Mouse (Mus musculus): ENCODE data around the gene Gpd1l. TPM values are rescaled to one million over a fixed set of nuclear protein-coding genes. Genes with fewer than 3 reads are reported as not detected.
A peak's percentile ranks its signal among the peaks of the same experiment; 100 is the strongest.
"Not testable (repeated sequence)": the region's sequence is repeated elsewhere in the genome, so short reads cannot be mapped to it uniquely, and the experiment has no call there.

Gpd1l gene
- 14.4 and 23.7 TPM in 2 replicates for polyA plus RNA-seq (2012; rRNA removed)

DNA sequence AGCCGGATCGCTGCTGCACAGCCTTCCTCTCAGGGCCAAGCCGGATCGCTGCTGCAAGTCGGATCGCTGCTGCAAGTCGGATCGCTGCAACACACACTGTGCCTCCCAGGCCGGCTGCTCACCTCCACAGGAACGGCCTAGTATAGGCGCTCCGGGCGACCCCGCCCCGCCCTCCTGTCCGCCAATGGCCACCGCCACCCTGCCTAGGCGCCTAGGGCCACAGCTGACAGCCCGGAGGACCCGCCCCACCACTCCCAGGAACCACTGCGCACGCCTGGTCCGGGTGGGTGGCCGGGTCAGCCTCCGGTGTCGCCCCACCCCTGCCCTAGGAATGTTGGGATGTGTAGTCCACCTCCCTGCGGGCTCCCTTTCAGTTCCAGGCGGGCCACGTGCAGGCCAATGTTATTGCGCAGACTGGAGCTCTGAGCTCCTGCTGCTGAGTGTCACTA, at the start of gene Gpd1l:
Gene Gpd1l (minus strand): TSS at position 265 of the 449 bp plus-strand sequence.
- Histone ChIP-seq H3K27ac (ENCODE audit: insufficient read depth, low read depth, low read length) (peak within 1 kb of the TSS; percentile 81), H3K4me3 (ENCODE audit: low read depth, low read length) (peak within 1 kb of the TSS; percentile 79), H3K36me3 (ENCODE audit: control insufficient read depth, insufficient read depth, low read length) (no peaks in the 10 kb centered on the region), H3K27me3 (ENCODE audit: control insufficient read depth, insufficient read depth, low read length) (no peaks in the 10 kb centered on the region), H3K4me1 (ENCODE audit: control insufficient read depth, insufficient read depth, insufficient read length, low read length) (peaks cover 10% of the 10 kb centered on the region; the same call in 1 of the 2 replicates)
- under 1% methylated on average over 30 of the region's 30 CpGs for WGBS
- peak; percentile 97 for TF ChIP-seq POLR2A (IDR thresholded peaks at IDR 0.05; ENCODE audit: low read depth, low read length)
- no peak for TF ChIP-seq CTCF (IDR thresholded peaks at IDR 0.05; ENCODE audit: extremely low read depth, insufficient read length, insufficient replicate concordance, low read depth, low read length)

DNA sequence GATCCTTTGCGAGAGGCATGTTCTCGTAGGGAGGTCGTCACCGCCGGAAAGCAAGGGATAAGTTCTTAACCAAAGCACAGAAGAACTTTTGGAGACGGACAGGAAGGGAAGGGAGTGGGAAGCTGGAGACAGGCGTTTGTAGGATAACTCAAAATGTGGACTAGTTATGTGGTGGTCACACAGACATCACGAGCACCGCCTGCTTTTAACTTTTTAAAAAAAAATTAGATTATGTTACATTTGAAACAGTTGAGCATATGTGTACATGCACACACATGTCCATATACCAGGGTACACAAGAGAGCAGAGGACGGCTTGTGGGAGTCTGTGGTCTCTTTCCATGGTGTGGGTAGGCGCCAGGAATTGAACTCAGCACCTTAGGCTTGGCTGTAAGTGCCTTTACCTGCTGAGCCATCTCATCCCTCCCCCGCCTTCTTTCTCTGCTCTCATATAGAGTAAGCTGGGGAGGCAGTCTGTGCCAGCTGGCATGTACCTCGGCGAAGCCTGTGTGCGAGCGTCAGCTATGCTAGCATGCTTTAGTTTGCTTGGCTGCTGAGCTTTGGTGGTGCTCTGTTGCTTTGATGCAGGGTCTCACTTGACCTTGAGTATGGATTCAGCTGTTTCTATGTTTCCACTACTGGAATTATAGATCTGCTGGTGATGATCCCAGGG, 49.0 kb upstream of the Gpd1l start, which contains the start of gene Rps27rt:
Gene Rps27rt (minus strand): TSS at position 51 of the 672 bp plus-strand sequence.
- H3K4me3 ChIP-seq (ENCODE audit: low read depth, low read length), result no peak within 1 kb of the TSS
- no peaks in the 10 kb centered on the region for H3K27me3 ChIP-seq (ENCODE audit: control insufficient read depth, insufficient read depth, low read length)
- no peaks in the 10 kb centered on the region for H3K36me3 ChIP-seq (ENCODE audit: control insufficient read depth, insufficient read depth, low read length)
- 94% methylated on average over 16 of the region's 16 CpGs for WGBS
- TF ChIP-seq POLR2A (IDR thresholded peaks at IDR 0.05; ENCODE audit: low read depth, low read length) (no peak), CTCF (IDR thresholded peaks at IDR 0.05; ENCODE audit: extremely low read depth, insufficient read length, insufficient replicate concordance, low read depth, low read length) (no peak)
- peaks cover 5% of the 10 kb centered on the region for H3K4me1 ChIP-seq (ENCODE audit: control insufficient read depth, insufficient read depth, insufficient read length, low read length)
- no peak within 1 kb of the TSS for H3K27ac ChIP-seq (ENCODE audit: insufficient read depth, low read depth, low read length)

DNA sequence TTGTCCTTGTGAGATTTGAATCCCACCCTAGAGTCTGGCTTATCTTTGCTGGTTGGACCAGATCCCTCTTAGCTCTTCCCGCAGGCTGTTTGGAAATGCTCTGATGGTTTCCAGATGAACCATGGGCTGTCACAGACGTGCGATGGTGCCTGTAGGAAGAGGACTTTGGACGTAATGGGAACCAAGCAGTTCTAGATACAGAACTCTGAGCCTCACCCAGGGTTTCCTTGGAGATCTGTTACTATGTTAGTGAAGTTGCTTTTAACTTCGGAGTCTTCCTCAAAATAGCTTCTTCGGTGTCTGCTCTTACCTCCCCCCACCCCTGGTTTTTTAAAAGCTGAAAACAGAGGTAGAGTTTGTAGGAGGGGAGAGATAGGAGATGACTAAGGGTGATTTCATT, 46.2 kb upstream of the Gpd1l start:
- TF ChIP-seq POLR2A (IDR thresholded peaks at IDR 0.05; ENCODE audit: low read depth, low read length) (no peak), CTCF (IDR thresholded peaks at IDR 0.05; ENCODE audit: extremely low read depth, insufficient read length, insufficient replicate concordance, low read depth, low read length) (no peak)
- WGBS, result 33% methylated on average over 6 of the region's 6 CpGs
- Histone ChIP-seq H3K36me3 (ENCODE audit: control insufficient read depth, insufficient read depth, low read length) (no peaks in the 10 kb centered on the region), H3K4me3 (ENCODE audit: low read depth, low read length) (no peak overlapping the region; the same call in 1 of the 2 replicates), H3K4me1 (ENCODE audit: control insufficient read depth, insufficient read depth, insufficient read length, low read length) (peaks cover 7% of the 10 kb centered on the region), H3K27me3 (ENCODE audit: control insufficient read depth, insufficient read depth, low read length) (no peaks in the 10 kb centered on the region), H3K27ac (ENCODE audit: insufficient read depth, low read depth, low read length) (no peak overlapping the region)

DNA sequence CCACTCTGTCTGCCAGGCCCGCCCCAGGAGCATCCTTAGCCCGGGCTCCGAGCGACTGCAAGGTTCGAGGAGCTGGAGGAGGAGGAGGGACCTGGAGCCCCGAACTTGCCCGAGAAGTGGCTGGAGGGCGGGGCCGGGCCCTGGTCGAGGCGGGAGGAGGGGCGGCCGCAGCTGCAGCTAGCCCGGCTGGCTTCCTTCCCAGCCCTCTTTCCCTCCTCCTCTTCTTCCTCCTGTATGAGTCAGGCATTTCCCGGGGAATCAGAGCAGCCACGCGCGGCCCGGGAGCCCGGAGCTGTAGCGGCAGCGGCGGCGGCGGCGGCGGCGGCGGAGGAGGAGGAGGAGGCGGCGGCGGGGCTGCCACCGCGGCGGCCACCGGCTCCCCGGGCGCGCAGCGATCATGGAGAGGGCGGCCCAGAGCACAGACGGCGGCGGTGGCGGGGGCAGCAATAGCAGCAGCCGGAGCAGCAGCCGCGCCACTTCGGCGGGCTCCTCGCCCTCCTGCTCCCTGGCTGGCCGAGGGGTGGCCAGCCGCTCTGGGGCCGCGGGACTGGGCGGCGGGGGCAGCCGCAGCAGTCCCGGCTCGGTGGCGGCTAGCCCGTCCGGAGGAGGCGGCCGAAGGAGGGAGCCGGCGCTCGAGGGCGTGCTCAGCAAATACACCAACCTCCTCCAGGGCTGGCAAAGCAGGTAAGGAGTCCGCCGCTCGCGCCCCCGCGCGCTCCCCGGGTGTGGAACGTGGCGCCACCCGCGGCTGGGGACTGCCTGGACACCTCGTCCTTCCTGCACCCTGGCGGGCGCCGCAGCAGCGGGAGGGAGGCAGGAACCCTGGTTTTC, 44.7 kb upstream of the Gpd1l start, which contains the start of gene Osbpl10:
Gene Osbpl10 (plus strand): TSS at position 289 of the 831 bp plus-strand sequence.
- H3K36me3 ChIP-seq (ENCODE audit: control insufficient read depth, insufficient read depth, low read length), result no peaks in the 10 kb centered on the region
- WGBS, result under 1% methylated on average over 79 of the region's 86 CpGs
- H3K27me3 ChIP-seq (ENCODE audit: control insufficient read depth, insufficient read depth, low read length), result no peaks in the 10 kb centered on the region
- TF ChIP-seq POLR2A (IDR thresholded peaks at IDR 0.05; ENCODE audit: low read depth, low read length) (peak; percentile 16; the same call in 1 of the 2 replicates), CTCF (IDR thresholded peaks at IDR 0.05; ENCODE audit: extremely low read depth, insufficient read length, insufficient replicate concordance, low read depth, low read length) (peak; percentile 18; the same call in 1 of the 2 replicates)
- H3K27ac ChIP-seq (ENCODE audit: insufficient read depth, low read depth, low read length), result peak within 1 kb of the TSS; percentile 80
- H3K4me1 ChIP-seq (ENCODE audit: control insufficient read depth, insufficient read depth, insufficient read length, low read length), result peaks cover 7% of the 10 kb centered on the region
- H3K4me3 ChIP-seq (ENCODE audit: low read depth, low read length), result peak within 1 kb of the TSS; percentile 97

DNA sequence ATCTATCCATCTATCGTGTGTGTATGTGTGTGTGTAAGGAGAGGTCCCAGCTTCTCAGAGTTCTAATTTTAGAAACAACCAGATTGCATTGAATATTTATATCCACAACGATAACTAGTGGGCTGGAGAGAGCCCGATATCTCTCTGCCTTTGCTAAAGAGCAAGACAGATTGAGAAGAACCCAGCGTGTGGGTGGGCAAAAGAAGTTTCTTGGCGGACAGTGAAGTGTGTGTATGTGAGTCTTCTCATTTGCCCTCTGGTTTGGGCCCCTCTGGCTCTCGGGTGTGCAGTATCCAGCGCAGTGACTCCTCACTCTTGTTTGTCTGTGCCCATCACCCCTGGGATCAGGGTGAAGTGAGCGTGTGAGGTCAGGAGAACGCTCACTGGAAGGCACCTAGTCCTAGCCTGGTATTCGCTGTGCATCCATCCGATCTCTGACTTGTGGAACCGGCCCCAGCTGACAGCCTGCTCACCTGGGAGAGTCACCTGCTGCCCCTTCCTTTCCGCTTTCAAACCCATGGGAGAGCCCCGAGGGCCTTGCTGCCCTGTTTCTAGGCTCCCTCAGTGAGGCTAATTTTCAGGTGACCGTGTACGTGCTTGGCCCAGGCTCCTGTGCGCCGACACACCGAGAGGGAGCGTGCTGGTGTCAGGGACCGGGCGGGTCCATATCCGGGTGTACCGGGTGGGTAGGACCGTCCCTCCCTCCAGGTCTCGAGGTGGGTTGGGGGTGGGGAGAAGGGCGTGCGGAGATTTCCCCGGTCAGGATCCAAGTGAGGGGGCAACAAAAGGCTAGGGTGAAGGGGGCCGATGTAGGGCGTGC, 43.9 kb upstream of the Gpd1l start:
- Histone ChIP-seq H3K36me3 (ENCODE audit: control insufficient read depth, insufficient read depth, low read length) (no peaks in the 10 kb centered on the region), H3K4me3 (ENCODE audit: low read depth, low read length) (peak overlapping the region; percentile 97), H3K27ac (ENCODE audit: insufficient read depth, low read depth, low read length) (no peak overlapping the region), H3K4me1 (ENCODE audit: control insufficient read depth, insufficient read depth, insufficient read length, low read length) (peaks cover 7% of the 10 kb centered on the region), H3K27me3 (ENCODE audit: control insufficient read depth, insufficient read depth, low read length) (no peaks in the 10 kb centered on the region)
- 16% methylated on average over 31 of the region's 31 CpGs for WGBS
- TF ChIP-seq POLR2A (IDR thresholded peaks at IDR 0.05; ENCODE audit: low read depth, low read length), result no peak; the same call in 1 of the 2 replicates
- TF ChIP-seq CTCF (IDR thresholded peaks at IDR 0.05; ENCODE audit: extremely low read depth, insufficient read length, insufficient replicate concordance, low read depth, low read length), result no peak

DNA sequence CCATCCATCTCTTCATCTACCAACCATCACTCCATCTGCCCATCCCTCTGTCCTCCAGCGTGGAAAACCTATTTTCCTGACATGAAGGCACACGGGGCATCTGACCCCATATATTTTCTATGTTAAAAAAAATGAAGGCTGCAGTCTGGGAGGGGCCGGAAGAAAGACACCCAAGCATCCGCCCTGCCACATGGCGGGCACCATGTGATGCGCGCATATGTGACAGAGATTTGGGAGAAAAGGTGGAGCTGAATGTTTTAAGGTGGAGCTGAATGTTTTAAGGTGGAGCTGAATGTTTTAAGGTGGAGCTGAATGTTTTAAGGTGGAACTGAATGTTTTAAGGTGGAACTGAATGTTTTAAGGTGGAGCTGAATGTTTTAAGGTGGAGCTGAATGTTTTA, 32.5 kb upstream of the Gpd1l start:
- 90% methylated on average over 7 of the region's 7 CpGs for WGBS
- H3K27ac ChIP-seq (ENCODE audit: insufficient read depth, low read depth, low read length); H3K27me3 ChIP-seq (ENCODE audit: control insufficient read depth, insufficient read depth, low read length); H3K36me3 ChIP-seq (ENCODE audit: control insufficient read depth, insufficient read depth, low read length); H3K4me1 ChIP-seq (ENCODE audit: control insufficient read depth, insufficient read depth, insufficient read length, low read length); H3K4me3 ChIP-seq (ENCODE audit: low read depth, low read length): not testable (repeated sequence)
